Mouse (Mus musculus) adrenal gland, postnatal 36 days (tissue): ENCODE data around the gene Ube3b. TPM values are rescaled to one million over a fixed set of nuclear protein-coding genes. Genes with fewer than 3 reads are reported as not detected.

Experiments
- DNase-seq, 2 experiments: peaks; one replicate each; pipeline ENCODE4 v3.0.0; 2021; ENCODE audit warnings: mixed read lengths in 1 of 2
- total RNA-seq, 2 experiments: library from RNA; stranded (reverse); gene quantifications; 2 replicates each; pipeline ENCODE4 v1.2.3; 2021

Gene Ube3b
- total RNA-seq, 2 experiments from 2014 or later, result 60.3 to 79.0 TPM

DNA sequence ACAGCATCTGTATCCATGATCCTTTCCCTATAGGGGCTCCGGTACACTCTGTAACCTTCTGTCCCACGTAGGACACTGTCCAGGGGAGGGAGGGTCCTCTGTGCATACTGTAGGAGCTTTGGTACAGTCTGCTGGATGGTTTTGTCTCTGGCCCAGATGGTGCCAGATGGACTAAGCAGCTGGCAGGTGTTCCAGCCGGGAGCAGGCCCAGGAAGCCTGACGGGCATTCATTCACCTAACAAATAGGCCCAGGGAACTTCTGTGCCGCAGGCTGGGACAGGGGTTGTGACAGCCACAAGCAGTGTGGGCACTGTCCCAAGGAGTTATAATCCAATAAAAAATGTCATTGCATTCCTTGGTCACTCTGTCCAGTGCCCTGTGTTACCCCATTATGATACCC lies 43.6 kb downstream of the Ube3b start:
- DNase-seq, result no peak

DNA sequence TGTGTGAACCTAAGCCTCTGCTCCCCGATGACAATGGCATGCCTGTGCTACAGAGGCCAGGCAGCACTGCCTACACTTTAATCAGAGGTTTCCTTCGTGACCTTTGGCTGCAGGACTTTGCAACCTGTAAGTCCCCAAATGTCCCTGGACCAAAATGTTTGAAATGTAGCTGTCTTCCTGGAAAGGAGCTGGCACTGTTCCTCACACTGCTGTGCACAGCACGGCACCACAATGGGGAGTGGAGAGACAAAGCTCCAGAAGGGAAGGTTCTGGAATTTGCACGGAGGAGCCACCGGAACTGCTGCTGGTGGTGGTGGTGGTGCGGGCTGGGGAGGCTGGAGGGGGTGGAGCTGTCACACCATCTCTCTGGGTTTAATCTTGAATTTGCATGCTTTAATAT lies 46.3 kb downstream of the Ube3b start:
- DNase-seq, result no peak

DNA sequence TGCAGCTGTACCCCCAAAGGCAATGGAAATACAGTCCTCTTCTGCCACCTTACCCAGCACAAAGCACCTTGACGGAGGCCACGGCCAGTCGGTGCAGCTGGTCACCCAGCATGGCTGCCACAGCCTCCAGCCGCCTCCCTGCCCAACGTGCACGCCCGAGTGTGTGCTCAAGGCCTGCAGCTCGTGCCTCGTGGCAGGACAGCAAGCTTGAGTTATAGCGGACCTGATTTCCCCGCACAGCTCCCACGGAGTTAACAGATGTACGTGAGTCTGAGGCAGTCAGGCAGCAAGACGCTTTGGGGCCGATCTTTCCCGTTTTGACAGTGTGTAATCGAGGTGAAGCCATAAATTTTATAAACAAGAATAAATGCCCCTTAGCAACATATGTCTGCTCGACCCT lies 48.2 kb downstream of the Ube3b start:
- no peak for DNase-seq

DNA sequence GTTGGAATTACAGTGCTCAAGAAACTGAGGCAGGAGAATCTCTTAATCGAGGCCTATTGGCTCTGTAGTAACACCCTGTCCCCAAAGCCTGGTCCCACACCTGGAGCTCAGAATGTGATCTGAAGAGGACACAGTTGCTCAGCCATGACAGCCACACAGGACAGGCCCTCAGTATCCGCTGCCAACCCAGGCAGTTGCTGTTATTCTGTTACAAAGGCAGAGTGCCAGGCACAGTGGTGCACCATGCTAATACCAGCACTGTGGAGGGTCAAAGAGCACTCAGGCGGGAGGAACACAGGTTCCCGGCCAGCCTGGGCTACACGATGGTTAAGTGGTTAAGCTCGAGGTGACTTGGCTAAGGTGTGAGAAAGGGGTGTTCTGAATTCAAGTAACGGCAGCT lies 49.4 kb downstream of the Ube3b start:
- DNase-seq, result no peak

DNA sequence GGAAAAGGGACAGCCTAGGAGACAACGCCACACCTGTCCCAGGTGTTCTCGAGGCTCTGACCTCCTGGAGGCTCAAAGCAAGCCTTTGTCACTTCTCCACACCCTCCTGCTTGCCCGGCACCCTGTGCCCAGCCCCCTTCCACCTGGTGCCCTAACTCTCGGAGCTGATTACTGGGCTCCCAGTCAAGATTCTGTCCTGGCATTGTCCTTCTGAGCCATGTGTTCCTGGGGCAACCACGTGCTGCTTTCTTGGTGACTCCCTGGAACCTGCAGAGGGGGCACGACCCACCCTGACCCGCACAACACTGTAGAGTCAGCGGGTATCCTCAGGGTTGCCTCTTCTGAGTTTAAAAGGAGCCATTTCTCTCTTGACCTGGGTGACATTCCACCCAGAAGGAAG lies 54.0 kb downstream of the Ube3b start:
- no peak for DNase-seq

DNA sequence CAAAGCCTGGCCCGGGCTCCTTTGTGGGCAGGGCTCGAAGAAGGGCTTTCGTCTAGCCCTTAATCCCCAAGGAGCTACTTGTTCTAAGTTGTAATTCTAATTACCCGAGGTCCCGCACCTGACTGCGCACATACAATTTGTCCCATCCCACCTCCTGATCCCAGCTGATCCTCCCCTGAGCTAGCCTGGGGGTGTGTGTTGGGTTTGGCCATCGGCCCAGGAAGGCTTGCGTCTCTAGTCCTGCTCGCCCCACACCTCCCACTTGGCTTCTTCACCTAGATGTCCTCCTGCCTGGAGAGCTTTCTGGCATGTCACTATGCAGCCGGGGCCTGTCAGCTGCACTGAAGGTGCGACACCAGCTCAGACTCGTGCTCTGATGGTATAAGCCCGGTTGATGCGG lies 55.2 kb downstream of the Ube3b start:
- DNase-seq, result no peak

DNA sequence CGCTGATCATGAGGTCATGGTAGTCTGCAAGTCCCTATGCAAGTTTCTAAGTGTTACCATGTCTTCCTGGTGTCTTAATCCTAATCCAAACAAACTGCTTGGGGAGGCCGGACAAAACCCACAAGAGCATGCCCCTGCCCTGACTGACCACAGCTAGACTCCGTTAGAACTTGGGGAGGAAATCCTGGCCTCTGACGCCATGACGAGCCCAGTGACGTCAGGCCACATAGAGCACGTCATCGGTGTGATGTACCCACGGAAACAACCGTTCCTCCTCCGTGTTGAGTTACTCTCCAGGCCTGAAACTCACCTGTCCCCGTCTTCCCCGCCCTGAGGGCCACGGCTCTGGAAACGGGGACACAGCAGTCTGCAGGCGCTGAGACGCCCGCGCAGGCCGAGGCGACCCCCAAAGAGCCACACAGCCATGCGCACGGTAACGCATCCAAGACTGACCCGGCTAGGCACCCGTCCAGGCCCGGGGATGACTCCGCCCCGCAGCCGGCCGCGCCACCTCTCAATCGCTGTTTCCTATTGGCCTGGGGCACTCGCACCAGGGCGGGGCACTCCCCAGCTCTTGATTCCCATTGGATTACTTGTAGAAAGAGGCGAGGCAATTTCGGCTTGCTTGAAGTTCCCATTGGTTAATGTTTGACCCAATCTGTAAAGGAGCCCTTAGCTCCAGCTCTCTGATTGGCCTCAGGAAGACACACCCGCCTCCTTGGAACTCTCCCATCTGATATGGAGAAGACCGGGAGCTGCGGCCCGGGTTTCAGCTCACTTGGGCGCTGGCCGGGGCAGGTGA lies 63.4 kb downstream of the Ube3b start, which contains the start of the genes Mmab and Mvk:
Mmab (minus strand) TSS at position 495 of the 802 bp plus-strand sequence.
Mvk (plus strand) TSS at position 704 of the 802 bp plus-strand sequence.
- DNase-seq, result peak; percentile 98

DNA sequence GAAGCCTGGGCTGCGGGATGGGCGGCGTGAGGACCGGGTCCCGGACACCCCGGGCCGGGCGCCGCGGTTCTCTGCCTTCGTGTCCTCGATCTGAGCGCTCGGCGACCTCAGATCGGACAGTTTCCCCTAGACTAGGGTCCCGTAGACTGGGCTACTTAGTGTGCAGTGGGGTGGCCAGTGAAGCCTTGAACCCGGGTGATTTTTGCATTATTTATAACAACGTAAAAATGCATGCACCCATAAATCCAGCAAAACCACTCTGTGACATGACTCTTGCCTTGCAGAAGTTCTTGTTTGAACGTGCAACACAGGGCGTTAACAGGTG lies 63.9 kb downstream of the Ube3b start:
- no peak for DNase-seq

DNA sequence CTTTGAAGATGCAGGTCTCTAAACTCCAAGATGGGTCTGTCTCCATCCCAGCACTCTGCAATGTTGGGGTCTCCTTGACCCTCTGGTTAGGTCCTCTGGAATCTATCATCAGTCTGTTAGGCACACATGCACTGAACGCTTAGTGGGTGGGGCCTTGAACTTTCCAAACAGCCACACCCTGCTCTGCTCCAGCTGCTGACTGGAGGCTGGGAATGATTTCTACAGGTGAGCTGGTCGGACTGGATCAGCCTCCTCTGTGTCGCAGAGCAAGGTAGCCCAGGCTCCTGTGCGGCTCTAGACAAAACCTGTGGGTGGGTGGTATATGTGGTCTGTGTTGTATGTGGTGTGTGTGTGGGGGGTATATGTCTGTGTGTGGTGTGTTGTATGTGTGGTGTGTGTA lies 68.6 kb downstream of the Ube3b start:
- no peak for DNase-seq

DNA sequence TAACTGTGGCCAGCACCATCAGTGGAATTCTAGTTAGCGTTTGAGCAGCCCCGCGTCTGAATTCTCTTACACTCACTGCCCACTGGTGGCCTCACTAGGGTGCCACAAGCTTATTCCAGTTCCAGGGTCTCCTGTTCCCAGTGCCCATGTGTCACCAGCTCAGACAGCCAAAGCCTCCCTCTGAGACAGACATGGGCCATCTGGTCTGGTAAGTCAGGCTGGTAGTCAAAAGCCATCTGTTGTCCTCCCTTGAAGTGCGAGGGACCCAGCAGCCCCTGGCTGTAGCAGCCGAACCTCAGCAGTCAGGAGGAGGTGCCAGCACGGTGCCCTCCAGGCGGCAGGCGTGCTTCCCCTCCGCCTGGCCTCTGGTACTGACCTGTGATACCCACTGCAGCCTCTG lies 75.9 kb downstream of the Ube3b start:
- DNase-seq, result no peak

DNA sequence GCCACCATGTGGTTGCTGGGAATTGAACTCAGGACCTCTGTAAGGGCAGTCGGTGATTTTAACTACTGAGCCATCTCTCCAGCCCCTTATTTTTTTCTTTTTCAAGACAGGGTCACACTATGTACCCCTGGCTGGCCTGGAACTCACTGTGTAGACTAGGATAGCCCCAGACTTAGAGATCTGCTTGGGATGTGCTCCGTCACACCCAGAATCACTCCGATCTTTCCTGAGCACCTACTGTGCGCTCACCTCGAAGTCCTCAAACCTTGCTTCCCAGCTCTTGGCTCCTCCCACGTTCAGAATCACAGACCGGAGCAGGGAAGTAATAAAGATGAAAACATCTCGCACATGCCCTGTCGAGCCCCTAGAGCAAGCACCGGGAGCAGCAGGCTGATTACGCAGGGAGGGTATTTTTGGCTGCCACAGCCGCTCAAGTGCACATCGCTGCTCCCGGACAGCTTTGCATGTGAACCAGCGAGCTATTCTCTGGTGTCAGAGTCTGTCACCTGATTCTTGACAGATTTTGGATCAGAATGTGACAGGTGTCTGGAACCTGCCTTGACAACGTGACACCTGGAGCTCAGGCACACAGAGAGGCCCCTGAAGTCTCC lies 76.7 kb downstream of the Ube3b start:
- DNase-seq, result no peak

DNA sequence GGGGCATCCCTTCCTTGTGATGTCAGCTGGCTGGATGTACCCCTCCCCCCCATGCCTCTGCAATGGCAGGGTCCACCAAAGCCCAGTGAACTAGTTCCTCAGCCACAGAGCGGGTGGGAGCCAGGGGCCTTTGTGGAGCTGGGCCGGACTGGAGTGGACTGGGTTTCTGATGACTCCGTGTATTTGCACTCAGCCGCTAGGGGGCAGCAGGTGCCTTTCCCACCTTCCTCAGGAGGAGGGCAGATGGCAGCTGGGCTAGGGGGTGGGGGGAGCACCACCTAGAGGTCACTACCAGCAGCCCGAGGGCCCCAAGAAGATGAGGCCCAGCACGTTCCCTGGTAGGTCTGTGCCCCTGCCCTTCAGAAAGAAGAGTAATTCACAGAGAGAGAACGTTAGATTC lies 80.8 kb downstream of the Ube3b start:
- DNase-seq, result peak; percentile 89 to 93

DNA sequence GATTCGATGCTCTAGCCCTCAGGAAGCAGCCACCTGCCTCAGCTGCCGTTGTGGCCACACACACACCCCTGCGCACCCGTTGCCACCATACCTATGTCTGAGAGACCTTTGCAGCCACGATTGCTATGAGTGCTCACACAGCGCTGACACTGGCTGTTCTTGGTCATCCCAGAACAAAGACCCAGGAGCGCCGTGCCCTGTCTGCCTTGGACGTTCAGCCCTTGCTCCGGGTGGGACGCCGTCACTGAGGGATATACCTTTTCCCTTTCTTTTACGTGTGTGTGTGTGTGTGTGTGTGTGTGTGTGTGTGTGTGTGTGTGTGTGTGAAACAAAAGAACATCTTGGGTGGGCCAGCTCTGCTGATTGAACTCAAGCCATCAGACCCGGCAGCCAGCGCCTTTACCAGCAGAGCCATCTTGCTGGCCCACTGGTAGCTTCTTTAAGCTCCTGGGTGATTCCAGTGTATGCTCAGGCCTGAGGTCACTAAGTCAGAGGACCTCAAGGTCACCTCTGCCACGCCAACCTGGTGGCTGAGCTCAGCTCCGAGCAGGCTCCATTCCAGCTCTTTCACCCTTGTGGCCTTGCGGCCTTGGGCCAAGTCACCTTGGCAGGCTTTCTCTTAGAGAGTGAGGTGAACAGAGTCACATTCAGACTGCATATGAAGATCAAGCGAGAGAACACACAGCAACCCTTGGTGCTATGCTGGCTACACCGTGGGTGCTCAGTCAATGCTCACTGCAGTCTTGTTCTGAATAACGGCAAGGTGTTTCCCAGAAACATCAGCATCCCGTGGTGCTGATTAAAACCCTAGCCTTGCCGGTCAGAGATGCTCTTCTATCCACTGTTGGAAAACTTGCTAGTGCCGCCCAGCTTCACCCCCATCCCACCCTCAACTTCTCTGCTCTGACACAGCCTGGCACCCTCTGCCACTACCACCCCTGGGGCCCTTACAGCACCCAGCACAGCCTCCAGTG lies 81.9 kb downstream of the Ube3b start:
- peak; percentile 75 to 78 for DNase-seq

DNA sequence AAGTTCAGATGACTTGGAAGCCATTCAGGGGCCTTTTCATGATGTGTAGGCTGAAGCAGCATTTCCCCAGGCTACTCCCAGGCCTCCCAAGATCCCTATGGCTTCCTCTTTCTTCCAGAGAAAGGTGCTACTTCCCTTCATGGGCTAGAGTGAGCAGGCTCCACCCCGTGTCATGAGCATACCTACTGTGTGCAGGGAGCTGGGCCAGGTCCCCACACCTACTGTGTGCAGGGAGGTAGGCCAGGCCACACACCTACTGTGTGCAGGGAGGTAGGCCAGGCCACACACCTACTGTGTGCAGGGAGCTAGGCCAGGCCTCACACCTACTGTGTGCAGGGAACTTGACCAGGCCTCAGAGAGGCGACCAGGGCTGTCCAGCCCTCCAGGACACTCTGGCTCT lies 84.2 kb downstream of the Ube3b start:
- DNase-seq, result no peak

DNA sequence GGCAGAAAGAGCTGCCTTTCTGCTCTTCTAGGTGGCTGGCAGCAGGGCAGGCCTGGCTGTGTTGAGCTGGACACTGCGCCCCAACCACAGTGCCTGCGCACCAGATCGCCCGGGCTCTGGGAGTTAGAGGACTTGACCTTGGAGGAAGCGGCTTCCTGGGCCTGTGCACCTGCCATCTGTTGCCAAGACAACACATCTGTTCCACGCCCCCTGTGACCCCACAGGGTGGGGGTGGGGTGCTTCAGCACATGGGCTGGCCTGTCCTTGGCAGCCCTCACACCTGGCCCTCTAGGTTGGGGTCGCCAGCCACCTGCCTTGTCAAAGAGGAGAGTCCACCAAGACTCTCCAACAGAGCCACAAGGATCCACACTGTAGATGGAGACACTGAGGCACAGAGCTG lies 85.2 kb downstream of the Ube3b start:
- DNase-seq, result no peak

DNA sequence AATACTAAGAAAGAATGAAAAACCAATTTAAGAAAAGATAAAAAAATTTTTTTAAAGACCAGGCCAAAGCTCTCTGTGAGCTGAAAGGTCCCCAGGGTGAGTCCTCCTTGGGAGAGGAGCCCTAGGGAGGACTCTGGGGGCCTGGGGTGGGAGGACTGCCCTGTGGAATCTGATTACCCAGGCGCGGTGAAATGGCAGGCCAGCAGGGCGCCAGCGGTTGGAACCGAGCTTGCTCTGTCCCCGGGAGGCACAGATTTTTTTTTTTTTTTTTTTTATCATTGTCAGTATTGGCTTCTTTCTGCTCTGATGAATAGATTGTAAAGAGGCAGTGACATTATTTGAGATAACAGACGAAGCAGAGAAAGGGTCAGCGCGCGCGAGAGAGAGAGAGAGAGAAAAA lies 86.6 kb downstream of the Ube3b start:
- DNase-seq, result peak in 1 of 2 experiments; percentile 45

DNA sequence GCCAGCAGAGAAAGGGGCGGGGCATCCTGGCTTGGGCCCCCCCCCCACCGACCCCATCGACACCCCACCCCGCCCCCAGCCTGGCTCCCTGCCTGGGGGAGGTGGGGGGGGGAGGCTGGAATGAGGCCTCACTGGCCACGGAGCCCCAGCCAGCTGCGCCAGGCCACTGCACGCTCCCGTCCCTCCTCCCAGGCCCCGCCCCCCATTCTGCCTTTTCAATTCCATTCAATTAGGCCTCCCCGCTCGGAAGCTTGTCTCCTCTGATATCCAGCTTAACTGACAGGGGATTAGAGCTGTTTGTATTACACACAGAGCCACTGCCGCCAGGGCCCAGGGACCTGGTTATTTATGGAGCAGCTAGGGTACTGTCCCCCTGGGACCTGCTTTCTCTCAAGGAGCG lies 87.0 kb downstream of the Ube3b start:
- DNase-seq, result peak; percentile 68 to 88

DNA sequence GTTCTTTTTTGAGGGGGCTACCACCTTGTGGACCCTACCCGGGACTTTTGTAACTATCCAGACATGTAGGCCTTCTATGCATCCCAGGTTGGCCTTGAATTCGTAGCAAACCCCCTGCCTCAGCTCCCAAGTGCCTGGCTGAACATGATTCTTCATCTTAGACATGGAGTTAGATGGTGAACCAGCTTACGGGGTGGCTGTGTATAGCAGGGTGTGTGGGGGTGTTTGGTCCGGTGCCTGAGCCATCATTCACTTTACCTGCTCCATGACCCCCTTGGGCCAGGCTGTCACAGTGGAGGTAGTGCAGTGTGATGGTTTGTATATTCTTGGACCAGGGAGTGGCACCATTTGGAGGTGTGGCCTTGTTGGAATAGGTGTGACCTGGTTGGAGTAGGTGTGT lies 87.6 kb downstream of the Ube3b start:
- no peak for DNase-seq

DNA sequence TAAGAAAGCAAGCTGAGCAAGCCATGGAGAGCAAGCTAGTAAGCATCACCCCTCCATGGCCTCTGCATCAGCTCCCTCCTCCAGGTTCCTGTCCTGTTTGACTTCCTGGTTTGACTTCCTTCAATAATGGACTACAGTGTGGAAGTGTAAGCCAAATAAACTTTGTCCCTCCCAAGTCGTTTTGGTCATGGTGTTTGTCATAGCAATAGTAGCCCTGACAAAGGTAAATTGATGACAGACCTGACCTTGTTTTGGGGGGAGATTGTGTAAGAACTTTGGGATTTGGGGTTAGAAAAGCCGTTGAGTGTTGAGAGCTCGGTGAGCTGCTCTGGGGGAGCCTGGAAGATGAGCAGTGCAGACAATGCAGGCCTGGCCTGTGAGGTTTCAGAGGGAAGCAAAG lies 90.0 kb downstream of the Ube3b start:
- DNase-seq, result no peak
